Mouse (Mus musculus): ENCODE measurements around the gene Btbd35f17.
"Not testable (repeated sequence)": the region's sequence is repeated elsewhere in the genome, so short reads cannot be mapped to it uniquely, and the experiment has no call there.

Gene Btbd35f17

GRCm38 (mm10) chrX:4370336-4370735, at the start of gene Btbd35f17:
Gene Btbd35f17 (plus strand): TSS chrX:4370636.
- DNase-seq (ENCODE audit: low read depth, low spot score), result not testable (repeated sequence)

All from forelimb bud, embryonic 11.5 days (tissue).